Comparison of ENCODE assay signal across 24 mouse cellular contexts in genomic region chr2:136138451-136138850, GRCm38 (mm10).
"Had no signal": no experiment of that assay in that cellular context is flagged by ENCODE, and none has a peak within 500 bp of the region (broad histone marks: within the 10 kb centered on the region; RNA-seq: fewer than 3 reads in every experiment).

No protein-coding gene starts in this region.

- DNase-seq: kidney, adult 2 months; kidney, postnatal 25 days; layer of hippocampus, adult 9-11 months; layer of hippocampus, postnatal 36 days; liver; lung, adult 18-20 months; lung, postnatal 10 days; lung, postnatal 4 days; right cerebral cortex, adult 18-20 months; right cerebral cortex, postnatal 14 days; right cerebral cortex, postnatal 4 days; thymus, adult 2 months; thymus, postnatal 14 days; thymus, postnatal 4 days had no signal

- H3K4me3 ChIP-seq: layer of hippocampus, adult 2 months; left cerebral cortex, adult 2 months; limb, embryonic 13.5 days; liver, embryonic 12.5 days; liver, embryonic 15.5 days; lung, embryonic 15.5 days; midbrain, embryonic 15.5 days had no signal

- H3K9me3 ChIP-seq: limb, embryonic 13.5 days; liver, embryonic 12.5 days; liver, embryonic 15.5 days; lung, embryonic 15.5 days; midbrain, embryonic 15.5 days had no signal

- H3K36me3 ChIP-seq: limb, embryonic 13.5 days; liver, embryonic 12.5 days; liver, embryonic 15.5 days; lung, embryonic 15.5 days; midbrain, embryonic 15.5 days had no signal

- H3K4me1 ChIP-seq: limb, embryonic 13.5 days; liver, embryonic 12.5 days; liver, embryonic 15.5 days; lung, embryonic 15.5 days; midbrain, embryonic 15.5 days had no signal

- H3K27me3 ChIP-seq: limb, embryonic 13.5 days; liver, embryonic 12.5 days; liver, embryonic 15.5 days; lung, embryonic 15.5 days; midbrain, embryonic 15.5 days had no signal

- H3K9ac ChIP-seq: limb, embryonic 13.5 days; liver, embryonic 12.5 days; liver, embryonic 15.5 days; lung, embryonic 15.5 days; midbrain, embryonic 15.5 days had no signal

- H3K4me2 ChIP-seq: limb, embryonic 13.5 days; liver, embryonic 12.5 days; liver, embryonic 15.5 days; lung, embryonic 15.5 days; midbrain, embryonic 15.5 days had no signal

- H3K27ac ChIP-seq: kidney, postnatal 0 days; layer of hippocampus, adult 2 months; left cerebral cortex, adult 2 months; limb, embryonic 13.5 days; liver, embryonic 12.5 days; liver, embryonic 15.5 days; lung, embryonic 15.5 days; midbrain, embryonic 15.5 days; stomach, postnatal 0 days had no signal

- ATAC-seq: intestine, postnatal 0 days; liver, embryonic 12.5 days had no signal
